Mouse (Mus musculus) embryo, embryonic 10.5 days (tissue): Measurements from ENCODE around the gene Ireb2.
A peak's percentile ranks its signal among the peaks of the same experiment; 100 is the strongest.
"Not testable (repeated sequence)": the region's sequence is repeated elsewhere in the genome, so short reads cannot be mapped to it uniquely, and the experiment has no call there.

Experiments used
- DNase-seq: peaks from one replicate; pipeline ENCODE4 v3.0.0-alpha.2; 2015; ENCODE audit warnings: low spot score

The Ireb2 gene

DNA sequence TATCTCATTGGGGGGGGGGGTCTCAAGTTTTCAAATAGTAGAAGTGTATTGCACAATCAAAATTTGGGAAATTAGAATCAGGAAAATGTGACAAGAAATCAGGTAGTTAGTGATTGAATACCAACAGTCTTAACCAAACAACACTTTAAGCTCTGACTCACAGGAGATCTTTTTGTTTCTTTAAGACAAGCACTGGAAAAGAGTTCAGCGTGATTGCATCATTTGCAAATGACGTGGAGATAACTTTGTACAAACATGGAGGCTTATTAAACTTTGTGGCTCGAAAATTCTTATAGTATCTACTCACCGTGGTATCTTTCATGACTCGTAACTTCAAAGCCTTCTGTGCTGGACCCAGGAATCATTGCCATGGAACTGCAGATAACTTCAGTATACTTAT is 45.9 kb downstream of the Ireb2 start:
- DNase-seq: no peak

GRCm38 (mm10) chr9:54915576-54915975 is 52.0 kb downstream of the Ireb2 start:
- DNase-seq: no peak

- peak; percentile 10 for DNase-seq
Measured at GRCm38 (mm10) chr9:54916401-54916800, 52.8 kb downstream of the Ireb2 start.

GRCm38 (mm10) chr9:54917010-54917677 is 53.6 kb downstream of the Ireb2 start, which contains the start of gene Hykk:
Gene Hykk (plus strand): TSS chr9:54917283.
- peak; percentile 95 for DNase-seq

DNA sequence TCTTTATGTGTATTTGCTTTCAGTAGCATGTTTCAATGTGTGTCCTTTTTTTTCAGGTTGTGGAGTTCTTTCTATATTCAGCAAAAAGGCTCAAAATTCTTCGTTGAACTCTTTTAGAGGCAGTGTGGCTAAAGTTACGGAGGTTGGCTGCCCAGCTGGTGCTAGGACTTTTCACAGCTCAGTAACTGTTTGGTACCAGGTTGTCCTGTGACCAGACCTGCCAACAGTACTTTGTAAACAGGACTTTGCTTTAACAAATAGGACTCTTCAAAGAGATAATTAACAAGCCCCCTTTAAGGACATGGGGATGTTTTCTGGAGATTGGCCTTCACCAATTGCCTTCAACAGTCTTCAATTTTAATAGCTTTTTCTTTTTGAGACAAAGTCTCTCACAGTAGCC is 54.6 kb downstream of the Ireb2 start:
- DNase-seq: no peak

DNA sequence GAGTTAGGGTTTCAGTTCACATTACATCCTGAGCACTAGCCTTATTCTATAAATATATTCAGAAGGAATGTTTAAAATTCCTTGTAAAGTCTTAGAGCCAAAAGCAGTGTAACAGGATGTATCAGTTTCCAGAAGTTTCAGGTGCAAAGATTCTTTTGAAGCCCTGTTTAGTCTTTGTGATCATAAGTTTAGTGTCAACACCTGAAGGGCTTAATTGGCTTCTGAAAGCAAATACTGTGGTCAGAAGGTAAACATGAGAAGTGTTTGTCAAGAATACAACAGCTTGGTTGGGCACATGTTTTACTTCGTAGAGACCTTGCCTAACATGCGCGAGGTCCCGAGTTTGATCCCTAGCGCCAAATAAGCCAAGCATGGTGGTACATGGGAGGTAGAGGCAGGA is 55.2 kb downstream of the Ireb2 start:
- DNase-seq: no peak

- no peak for DNase-seq
Measured at GRCm38 (mm10) chr9:54919946-54920345, 56.4 kb downstream of the Ireb2 start.

GRCm38 (mm10) chr9:54930741-54931140 is 67.2 kb downstream of the Ireb2 start:
- no peak for DNase-seq

DNA sequence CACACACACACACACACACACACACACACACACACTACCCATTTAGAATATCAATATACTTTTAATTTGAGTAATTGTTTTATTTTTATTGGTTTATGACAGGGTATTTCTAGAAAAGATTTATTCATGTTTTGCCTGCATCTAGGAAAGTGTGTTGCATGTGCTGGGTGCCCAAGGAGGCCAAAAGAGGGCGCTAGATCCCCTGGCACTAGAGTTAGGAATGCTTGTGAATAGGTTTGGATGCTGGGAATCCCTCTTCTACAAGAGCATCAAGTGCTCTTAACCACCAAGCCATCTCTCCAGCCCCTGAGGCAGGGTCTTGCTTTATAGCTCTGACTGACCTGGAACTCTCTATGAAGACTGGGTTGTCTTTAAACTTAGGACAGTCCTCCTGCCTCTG is 68.2 kb downstream of the Ireb2 start:
- no peak for DNase-seq

DNA sequence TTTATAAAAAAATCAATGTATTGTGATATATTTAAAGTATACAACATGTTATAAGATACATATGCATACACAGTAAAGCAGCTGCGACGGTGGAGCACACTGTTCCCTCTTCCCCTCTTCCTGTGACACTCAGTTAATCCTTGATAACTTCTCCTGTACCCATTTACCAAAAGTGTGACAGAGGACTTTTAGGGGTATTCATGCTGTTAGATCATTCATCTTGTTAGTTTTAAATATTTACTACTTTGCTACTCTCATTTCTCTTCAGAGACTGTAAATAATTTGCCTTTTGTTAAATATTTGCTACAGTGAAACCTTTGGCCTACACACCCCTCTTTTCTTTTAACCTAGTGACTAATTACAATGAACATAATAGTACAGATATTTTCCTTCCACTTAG is 68.8 kb downstream of the Ireb2 start:
- no peak for DNase-seq

GRCm38 (mm10) chr9:54942071-54942470 is 78.5 kb downstream of the Ireb2 start:
- no peak for DNase-seq

- DNase-seq: no peak
Measured at GRCm38 (mm10) chr9:54944467-54944866, 80.9 kb downstream of the Ireb2 start.

DNA sequence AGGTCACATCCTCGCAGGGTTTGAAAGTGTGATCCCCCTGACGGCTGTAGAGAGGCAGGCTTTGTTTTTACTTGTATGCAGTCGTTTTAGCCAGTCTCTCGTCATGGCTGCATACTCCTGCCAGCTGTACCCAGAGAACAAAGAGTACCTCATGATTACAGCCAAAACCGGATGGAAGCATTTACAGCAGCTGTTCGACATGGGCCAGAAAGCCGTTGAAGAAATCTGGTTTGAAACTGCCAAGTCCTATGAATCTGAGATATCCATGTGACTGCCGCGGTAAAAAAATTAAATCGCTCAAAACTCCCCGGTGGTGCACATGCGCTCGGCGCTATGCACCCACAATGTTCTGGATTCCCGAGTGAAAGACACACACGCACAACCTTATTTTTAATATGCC is 82.7 kb downstream of the Ireb2 start:
- no peak for DNase-seq

- no peak for DNase-seq
Measured at GRCm38 (mm10) chr9:54949465-54949864, 85.9 kb downstream of the Ireb2 start.

DNA sequence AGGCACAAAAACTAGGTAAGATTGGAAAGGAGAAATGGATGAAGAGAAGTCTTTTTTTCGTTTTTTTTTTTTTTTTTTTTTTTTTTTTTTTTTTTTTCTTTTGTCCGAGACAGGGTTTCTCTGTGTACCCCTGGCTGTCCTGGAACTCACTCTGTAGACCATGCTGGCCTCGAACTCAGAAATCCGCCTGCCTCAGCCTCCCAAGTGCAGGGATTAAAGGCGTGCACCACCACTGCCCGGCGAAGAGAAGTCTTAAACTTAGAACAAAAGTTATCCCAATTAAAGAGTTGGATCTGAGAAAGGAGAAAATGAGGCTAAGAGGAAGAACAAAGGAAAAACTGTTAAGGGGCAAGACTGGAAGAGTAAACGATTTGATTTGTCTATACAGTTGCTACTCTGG is 86.6 kb downstream of the Ireb2 start:
- not testable (repeated sequence) for DNase-seq

- peak; percentile 94 for DNase-seq
Measured at GRCm38 (mm10) chr9:54950575-54951321, 87.2 kb downstream of the Ireb2 start, which contains the start of the genes Psma4 and AY074887. Gene Psma4 (plus strand): TSS chr9:54950790. Gene AY074887 (minus strand): TSS chr9:54950998.

GRCm38 (mm10) chr9:54961059-54961458 is 97.5 kb downstream of the Ireb2 start:
- DNase-seq: no peak
